Mouse (Mus musculus): ENCODE results near the gene Sept8. TPM values are rescaled to one million over a fixed set of nuclear protein-coding genes. Genes with fewer than 3 reads are reported as not detected.
A peak's percentile ranks its signal among the peaks of the same experiment; 100 is the strongest.

Sept8 gene
- polyA plus RNA-seq, 1 experiment from 2014 or later = 17.4 TPM

DNA sequence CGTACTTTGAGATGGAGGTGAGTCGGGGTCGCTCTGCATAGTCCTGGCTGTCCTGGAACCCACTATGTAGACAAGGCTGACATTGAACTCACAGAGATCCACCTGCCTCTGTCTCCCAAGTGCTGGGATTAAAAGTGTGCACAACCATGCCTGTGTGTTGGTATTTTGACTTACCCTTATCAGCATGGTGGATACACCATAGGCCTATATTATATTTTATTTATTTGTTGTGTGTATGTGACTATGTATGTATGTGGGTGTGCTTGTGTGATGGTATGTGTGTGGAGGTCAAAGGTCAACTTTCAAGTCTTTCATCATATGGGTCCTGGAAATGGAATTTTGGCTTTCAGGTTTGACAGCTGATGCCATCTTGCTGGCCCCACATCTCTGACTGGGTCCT lies 3.3 kb downstream of the Sept8 start:
- ATAC-seq (ENCODE audit: insufficient number of reproducible peaks, insufficient read depth, low FRiP score, low read depth) = no peak
- Histone ChIP-seq H3K4me2 (ENCODE audit: low read length) (no peak overlapping the region), H3K27ac (replicated peaks in 1 of 2; ENCODE audit: control insufficient read depth in 1 of 2, insufficient read depth in 1 of 2, low read depth in 2 of 2, low read length in 2 of 2) (no peak overlapping the region), H3K27me3 (ENCODE audit: control insufficient read depth, insufficient read depth, low read length) (no peaks in the 10 kb centered on the region), H3K9me3 (ENCODE audit: control insufficient read depth, low read length) (no peaks in the 10 kb centered on the region), H3K9ac (ENCODE audit: low read length) (no peak overlapping the region), H3K4me1 (ENCODE audit: control insufficient read depth in 2 of 2, insufficient read depth in 2 of 2, low read length in 2 of 2) (peaks cover 37 to 50% of the 10 kb centered on the region in 2 experiments), H3K36me3 (ENCODE audit: control insufficient read depth, insufficient read depth, low read length) (no peaks in the 10 kb centered on the region), H3K4me3 (ENCODE audit: control insufficient read depth in 1 of 2, insufficient read depth in 1 of 2, low read depth in 1 of 2, low read length in 2 of 2) (no peak overlapping the region)
- WGBS = 89% methylated on average over 3 of the region's 3 CpGs

DNA sequence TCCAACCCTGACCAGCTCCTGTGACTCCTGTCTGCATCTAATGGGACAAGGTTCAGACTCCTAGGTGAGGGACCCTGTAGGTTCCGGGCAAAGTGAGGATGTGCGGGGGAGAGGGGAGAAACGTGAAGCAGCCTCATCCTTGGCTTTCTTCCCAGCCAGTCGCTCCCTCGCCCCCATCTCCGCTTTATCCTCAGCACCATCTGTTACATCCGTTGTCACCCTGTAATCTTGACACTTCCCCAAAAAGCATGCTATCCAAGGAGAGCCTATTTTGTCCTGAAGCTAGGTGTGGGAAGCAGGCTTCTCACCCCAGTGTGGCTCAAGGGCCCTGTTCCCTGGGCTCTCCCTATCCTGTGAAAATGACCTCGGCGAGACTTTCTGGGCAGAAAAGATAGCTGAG lies 3.9 kb downstream of the Sept8 start:
- H3K4me1 ChIP-seq (ENCODE audit: control insufficient read depth in 2 of 2, insufficient read depth in 2 of 2, low read length in 2 of 2) = peaks cover 38 to 55% of the 10 kb centered on the region in 2 experiments
- H3K27ac ChIP-seq (replicated peaks in 1 of 2; ENCODE audit: control insufficient read depth in 1 of 2, insufficient read depth in 1 of 2, low read depth in 2 of 2, low read length in 2 of 2) = no peak overlapping the region
- H3K9ac ChIP-seq (ENCODE audit: low read length) = peak overlapping the region; percentile 21; the same call in 1 of the 2 replicates
- 39% methylated on average over 9 of the region's 9 CpGs for WGBS
- H3K4me3 ChIP-seq (ENCODE audit: control insufficient read depth in 1 of 2, insufficient read depth in 1 of 2, low read depth in 1 of 2, low read length in 2 of 2) = no peak overlapping the region
- H3K9me3 ChIP-seq (ENCODE audit: control insufficient read depth, low read length) = no peaks in the 10 kb centered on the region
- H3K27me3 ChIP-seq (ENCODE audit: control insufficient read depth, insufficient read depth, low read length) = no peaks in the 10 kb centered on the region
- H3K36me3 ChIP-seq (ENCODE audit: control insufficient read depth, insufficient read depth, low read length) = no peaks in the 10 kb centered on the region
- ATAC-seq (ENCODE audit: insufficient number of reproducible peaks, insufficient read depth, low FRiP score, low read depth) = no peak
- H3K4me2 ChIP-seq (ENCODE audit: low read length) = no peak overlapping the region

GRCm38 (mm10) chr11:53523545-53524405 lies 4.7 kb downstream of the Sept8 start:
- Histone ChIP-seq H3K36me3 (ENCODE audit: control insufficient read depth, insufficient read depth, low read length) (no peaks in the 10 kb centered on the region), H3K4me1 (ENCODE audit: control insufficient read depth in 2 of 2, insufficient read depth in 2 of 2, low read length in 2 of 2) (peaks cover 46 to 63% of the 10 kb centered on the region in 2 experiments), H3K9me3 (ENCODE audit: control insufficient read depth, low read length) (no peaks in the 10 kb centered on the region), H3K4me2 (ENCODE audit: low read length) (no peak overlapping the region), H3K4me3 (ENCODE audit: control insufficient read depth in 1 of 2, insufficient read depth in 1 of 2, low read depth in 1 of 2, low read length in 2 of 2) (no peak overlapping the region), H3K27ac (replicated peaks in 1 of 2; ENCODE audit: control insufficient read depth in 1 of 2, insufficient read depth in 1 of 2, low read depth in 2 of 2, low read length in 2 of 2) (no peak overlapping the region), H3K9ac (ENCODE audit: low read length) (no peak overlapping the region), H3K27me3 (ENCODE audit: control insufficient read depth, insufficient read depth, low read length) (no peaks in the 10 kb centered on the region)
- WGBS = 86% methylated on average over 14 of the region's 14 CpGs
- no peak for ATAC-seq (ENCODE audit: insufficient number of reproducible peaks, insufficient read depth, low FRiP score, low read depth)

DNA sequence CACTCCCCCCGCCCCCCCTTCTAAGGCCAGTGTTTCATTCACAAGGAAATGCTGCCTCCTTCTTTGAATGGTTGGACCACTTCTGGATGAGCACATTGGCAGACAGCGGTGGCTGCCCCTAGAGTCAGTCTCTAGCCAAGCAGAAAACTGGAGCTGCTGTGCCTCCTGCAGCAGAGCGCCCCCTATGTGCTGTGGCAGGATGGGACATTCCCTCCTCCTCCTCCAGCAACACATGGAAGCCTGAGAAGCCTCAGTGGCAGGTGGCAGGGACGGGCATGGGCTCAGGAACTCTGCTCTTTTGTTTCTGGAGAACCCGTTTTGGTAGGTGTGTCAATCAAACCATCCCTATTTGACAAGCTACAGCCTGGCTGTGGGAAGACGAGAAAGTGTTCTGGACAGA lies 5.8 kb downstream of the Sept8 start:
- Histone ChIP-seq H3K9me3 (ENCODE audit: control insufficient read depth, low read length) (no peaks in the 10 kb centered on the region), H3K4me1 (ENCODE audit: control insufficient read depth in 2 of 2, insufficient read depth in 2 of 2, low read length in 2 of 2) (peaks cover 57 to 71% of the 10 kb centered on the region in 2 experiments), H3K27me3 (ENCODE audit: control insufficient read depth, insufficient read depth, low read length) (no peaks in the 10 kb centered on the region), H3K27ac (replicated peaks in 1 of 2; ENCODE audit: control insufficient read depth in 1 of 2, insufficient read depth in 1 of 2, low read depth in 2 of 2, low read length in 2 of 2) (peak overlapping the region; percentile 41 to 75; a peak in 3 of 4 replicates), H3K4me2 (ENCODE audit: low read length) (no peak overlapping the region), H3K36me3 (ENCODE audit: control insufficient read depth, insufficient read depth, low read length) (no peaks in the 10 kb centered on the region), H3K9ac (ENCODE audit: low read length) (no peak overlapping the region), H3K4me3 (ENCODE audit: control insufficient read depth in 1 of 2, insufficient read depth in 1 of 2, low read depth in 1 of 2, low read length in 2 of 2) (no peak overlapping the region)
- WGBS = 69% methylated on average over 6 of the region's 6 CpGs
- ATAC-seq (ENCODE audit: insufficient number of reproducible peaks, insufficient read depth, low FRiP score, low read depth) = no peak

DNA sequence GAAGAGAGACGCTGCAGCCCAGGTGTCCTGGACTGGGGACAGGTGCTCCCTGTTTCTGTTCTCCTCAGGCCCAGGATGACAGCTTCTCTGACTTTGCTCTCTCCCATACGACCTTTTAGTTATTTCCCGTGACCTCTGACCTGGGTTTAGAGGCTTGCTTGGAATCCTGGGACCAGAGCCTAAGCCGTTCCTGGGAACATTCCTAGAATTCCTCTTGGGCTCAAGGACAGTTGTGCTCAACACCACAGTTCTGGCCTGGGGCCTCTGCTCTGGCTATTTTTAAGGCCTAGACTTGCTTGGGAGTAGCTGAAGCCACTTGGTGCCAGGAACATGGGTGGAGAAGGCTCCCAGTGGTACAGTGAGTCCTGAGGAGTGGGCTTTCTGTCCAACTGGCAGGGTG lies 6.4 kb downstream of the Sept8 start:
- no peak overlapping the region for H3K4me2 ChIP-seq (ENCODE audit: low read length)
- no peak overlapping the region for H3K4me3 ChIP-seq (ENCODE audit: control insufficient read depth in 1 of 2, insufficient read depth in 1 of 2, low read depth in 1 of 2, low read length in 2 of 2)
- WGBS = 33% methylated on average over 4 of the region's 4 CpGs
- peak overlapping the region; percentile 60 to 75 for H3K27ac ChIP-seq (replicated peaks in 1 of 2; ENCODE audit: control insufficient read depth in 1 of 2, insufficient read depth in 1 of 2, low read depth in 2 of 2, low read length in 2 of 2)
- no peaks in the 10 kb centered on the region for H3K27me3 ChIP-seq (ENCODE audit: control insufficient read depth, insufficient read depth, low read length)
- H3K36me3 ChIP-seq (ENCODE audit: control insufficient read depth, insufficient read depth, low read length) = no peaks in the 10 kb centered on the region
- peaks cover 59 to 71% of the 10 kb centered on the region in 2 experiments for H3K4me1 ChIP-seq (ENCODE audit: control insufficient read depth in 2 of 2, insufficient read depth in 2 of 2, low read length in 2 of 2)
- no peaks in the 10 kb centered on the region for H3K9me3 ChIP-seq (ENCODE audit: control insufficient read depth, low read length)
- H3K9ac ChIP-seq (ENCODE audit: low read length) = no peak overlapping the region
- no peak for ATAC-seq (ENCODE audit: insufficient number of reproducible peaks, insufficient read depth, low FRiP score, low read depth)

DNA sequence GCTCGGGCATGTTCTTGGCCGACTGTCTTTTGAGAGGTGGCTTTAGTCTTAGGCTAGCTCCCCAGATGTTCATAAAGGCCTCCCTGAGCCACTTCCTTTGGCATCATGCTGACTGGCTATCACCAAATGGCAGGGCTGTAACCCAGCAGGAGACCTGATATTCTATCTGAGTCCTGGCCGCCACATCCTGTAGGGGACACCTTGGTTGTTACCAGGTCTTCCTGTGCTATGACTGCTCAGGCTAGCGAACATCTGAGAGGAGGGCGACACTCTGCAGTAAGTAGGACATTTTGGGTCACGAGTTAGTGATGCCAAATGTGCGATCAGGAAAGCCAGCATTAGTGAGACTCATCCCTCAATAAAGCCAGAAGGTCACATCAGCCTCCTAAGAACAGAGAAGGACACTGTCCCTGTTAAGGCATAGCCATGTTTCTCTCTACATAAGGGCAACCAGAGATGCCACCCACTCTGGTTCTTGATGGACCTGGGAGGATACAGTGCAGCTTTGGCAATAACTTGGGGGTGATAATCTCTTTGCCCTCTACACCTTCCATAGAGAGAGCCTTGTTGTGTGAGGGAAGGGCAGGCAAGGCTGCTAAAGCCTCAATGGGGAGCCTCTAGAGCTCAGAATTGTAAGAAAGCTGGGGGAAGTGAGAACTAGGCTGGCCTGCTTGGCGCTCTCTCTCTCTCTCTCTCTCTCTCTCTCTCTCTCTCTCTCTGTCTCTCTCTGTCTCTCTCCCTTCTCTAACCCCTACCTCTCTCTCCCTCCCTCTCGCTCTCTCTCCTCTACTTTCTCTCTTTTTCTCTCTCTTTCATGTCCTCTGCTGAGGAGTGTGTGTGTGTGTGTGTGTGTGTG lies 9.6 kb downstream of the Sept8 start:
- peaks cover 7% of the 10 kb centered on the region for H3K36me3 ChIP-seq (ENCODE audit: control insufficient read depth, insufficient read depth, low read length)
- H3K9me3 ChIP-seq (ENCODE audit: control insufficient read depth, low read length) = no peaks in the 10 kb centered on the region
- 54% methylated on average over 9 of the region's 9 CpGs for WGBS
- no peak overlapping the region for H3K4me3 ChIP-seq (ENCODE audit: control insufficient read depth in 1 of 2, insufficient read depth in 1 of 2, low read depth in 1 of 2, low read length in 2 of 2)
- no peak for ATAC-seq (ENCODE audit: insufficient number of reproducible peaks, insufficient read depth, low FRiP score, low read depth)
- H3K27me3 ChIP-seq (ENCODE audit: control insufficient read depth, insufficient read depth, low read length) = no peaks in the 10 kb centered on the region
- H3K9ac ChIP-seq (ENCODE audit: low read length) = peak overlapping the region; percentile 2; the same call in 1 of the 2 replicates
- H3K4me1 ChIP-seq (ENCODE audit: control insufficient read depth in 2 of 2, insufficient read depth in 2 of 2, low read length in 2 of 2) = peaks cover 40 to 46% of the 10 kb centered on the region in 2 experiments
- H3K4me2 ChIP-seq (ENCODE audit: low read length) = peak overlapping the region; percentile 11; the same call in 1 of the 2 replicates
- peak overlapping the region in 1 of 2 experiments; percentile 55; a peak in 1 of 4 replicates for H3K27ac ChIP-seq (replicated peaks in 1 of 2; ENCODE audit: control insufficient read depth in 1 of 2, insufficient read depth in 1 of 2, low read depth in 2 of 2, low read length in 2 of 2)

DNA sequence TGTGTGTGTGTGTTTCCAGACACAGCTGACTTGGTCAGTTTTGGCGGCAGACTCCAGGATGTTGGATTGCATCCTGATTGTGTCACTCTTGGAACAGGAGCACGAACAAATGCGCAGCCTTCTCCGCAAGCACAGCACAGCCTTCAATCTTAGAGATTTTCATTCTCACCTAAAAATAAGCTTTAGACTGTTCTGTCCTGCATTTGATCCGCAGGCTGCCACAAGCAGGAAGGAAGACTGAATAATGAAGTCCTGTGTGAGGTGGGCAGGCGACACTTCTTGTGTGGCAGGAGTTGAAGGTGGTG lies 10.1 kb downstream of the Sept8 start:
- Histone ChIP-seq H3K4me2 (ENCODE audit: low read length) (peak overlapping the region; percentile 42; the same call in 1 of the 2 replicates), H3K4me3 (ENCODE audit: control insufficient read depth in 1 of 2, insufficient read depth in 1 of 2, low read depth in 1 of 2, low read length in 2 of 2) (no peak overlapping the region), H3K9me3 (ENCODE audit: control insufficient read depth, low read length) (no peaks in the 10 kb centered on the region), H3K27me3 (ENCODE audit: control insufficient read depth, insufficient read depth, low read length) (no peaks in the 10 kb centered on the region), H3K36me3 (ENCODE audit: control insufficient read depth, insufficient read depth, low read length) (peaks cover 13% of the 10 kb centered on the region), H3K27ac (replicated peaks in 1 of 2; ENCODE audit: control insufficient read depth in 1 of 2, insufficient read depth in 1 of 2, low read depth in 2 of 2, low read length in 2 of 2) (peak overlapping the region; percentile 28 to 55; a peak in 3 of 4 replicates), H3K4me1 (ENCODE audit: control insufficient read depth in 2 of 2, insufficient read depth in 2 of 2, low read length in 2 of 2) (peaks cover 40 to 46% of the 10 kb centered on the region in 2 experiments), H3K9ac (ENCODE audit: low read length) (peak overlapping the region; percentile 2; the same call in 1 of the 2 replicates)
- 30% methylated on average over 6 of the region's 6 CpGs for WGBS
- 0 out of 2 replicates have a peak, but pooled peaks have one; percentile 12 for ATAC-seq (ENCODE audit: insufficient number of reproducible peaks, insufficient read depth, low FRiP score, low read depth)
